Comparison of ENCODE assay signal across 12 mouse cellular contexts in genomic region chr1:138507446-138508043, GRCm38 (mm10).
DNase-seq lines count a peak whose midpoint lies in the region; ATAC-seq and TF ChIP-seq lines count a peak whose summit lies in the region.
"Had no signal": no experiment of that assay in that cellular context is flagged by ENCODE, and none has a peak within 500 bp of the region (broad histone marks: within the 10 kb centered on the region; RNA-seq: fewer than 3 reads in every experiment).

No protein-coding gene starts in this region.

- 80% methylated on average over 13 of the region's 13 CpGs for WGBS in hindbrain, embryonic 10.5 days
- WGBS in hindbrain, embryonic 16.5 days, result 70% methylated on average over 13 of the region's 13 CpGs
- WGBS in forebrain, postnatal 0 days, result 32% methylated on average over 13 of the region's 13 CpGs
- WGBS in midbrain, embryonic 13.5 days, result 77% methylated on average over 13 of the region's 13 CpGs
- WGBS in intestine, postnatal 0 days, result 53% methylated on average over 13 of the region's 13 CpGs

- H3K4me1 ChIP-seq in hindbrain, embryonic 10.5 days (replicated peaks), result peaks cover 27% of the 10 kb centered on the region
- peaks cover 7% of the 10 kb centered on the region for H3K4me1 ChIP-seq in hindbrain, embryonic 16.5 days (ENCODE audit: control insufficient read depth, insufficient read depth, low read depth, low read length)
- peaks cover 3% of the 10 kb centered on the region; the same call in 1 of the 2 replicates for H3K4me1 ChIP-seq in forebrain, postnatal 0 days (ENCODE audit: insufficient read depth)
- peaks cover 42% of the 10 kb centered on the region for H3K4me1 ChIP-seq in midbrain, embryonic 13.5 days (replicated peaks)
- H3K4me1 ChIP-seq in intestine, postnatal 0 days (replicated peaks; ENCODE audit: control insufficient read depth, insufficient read depth, low read length), result no peaks in the 10 kb centered on the region; the same call in 1 of the 2 replicates

- H3K9ac ChIP-seq in hindbrain, embryonic 16.5 days (ENCODE audit: low read depth, low read length), result no peak overlapping the region
- H3K9ac ChIP-seq in forebrain, postnatal 0 days, result no peak overlapping the region
- H3K9ac ChIP-seq in midbrain, embryonic 13.5 days (replicated peaks), result no peak overlapping the region
- H3K9ac ChIP-seq in intestine, postnatal 0 days (ENCODE audit: low read depth, low read length), result no peak overlapping the region

- no peak for DNase-seq in hindbrain, embryonic 10.5 days (ENCODE audit: low spot score)
- peak; percentile 6 for DNase-seq in Muller cell, postnatal 12 days (ENCODE audit: inconsistent ontology term)
- DNase-seq in forebrain, postnatal 0 days, result no peak
- no peak for DNase-seq in heart, postnatal 25 days (ENCODE audit: low spot score)
- DNase-seq: gastrocnemius, postnatal 10 days; heart, postnatal 4 days had no signal

- H3K27ac ChIP-seq in hindbrain, embryonic 10.5 days, result peak overlapping the region; percentile 40; the same call in 1 of the 2 replicates
- no peak overlapping the region for H3K27ac ChIP-seq in hindbrain, embryonic 16.5 days (ENCODE audit: low read depth, low read length)
- H3K27ac ChIP-seq in forebrain, postnatal 0 days (ENCODE audit: low read depth, low read length), result no peak overlapping the region
- H3K27ac ChIP-seq in midbrain, embryonic 13.5 days, result 0 out of 2 replicates have a peak overlapping the region, but pooled peaks have one; percentile 25
- no peak overlapping the region for H3K27ac ChIP-seq in intestine, postnatal 0 days (ENCODE audit: low read depth, low read length)
- H3K27ac ChIP-seq: stomach, postnatal 0 days had no signal

- intact Hi-C loops in heart, postnatal 25 days (cut with DNase I), result no loop called here

- ATAC-seq in hindbrain, embryonic 16.5 days, result no peak
- 0 out of 2 replicates have a peak, but pooled peaks have one; percentile 29 for ATAC-seq in forebrain, postnatal 0 days
- ATAC-seq in midbrain, embryonic 13.5 days, result no peak
- ATAC-seq in megakaryocyte progenitor cell, adult 5-6 weeks (replicated peaks; ENCODE audit: poor library complexity), result no peak
- no peak for ATAC-seq in intestine, postnatal 0 days

- H3K36me3 ChIP-seq in hindbrain, embryonic 10.5 days, result no peaks in the 10 kb centered on the region
- no peaks in the 10 kb centered on the region for H3K36me3 ChIP-seq in hindbrain, embryonic 16.5 days (ENCODE audit: control insufficient read depth, insufficient read depth, low read length)
- H3K36me3 ChIP-seq in forebrain, postnatal 0 days (ENCODE audit: insufficient read depth), result no peaks in the 10 kb centered on the region
- H3K36me3 ChIP-seq in midbrain, embryonic 13.5 days, result no peaks in the 10 kb centered on the region
- no peaks in the 10 kb centered on the region for H3K36me3 ChIP-seq in intestine, postnatal 0 days (ENCODE audit: control insufficient read depth, insufficient read depth)

- TF ChIP-seq CTCF in forebrain, postnatal 0 days (IDR thresholded peaks at IDR 0.05; ENCODE audit: low read depth), result no peak
- TF ChIP-seq CTCF in intestine, postnatal 0 days (IDR thresholded peaks at IDR 0.05; ENCODE audit: low read depth), result no peak

- no peaks in the 10 kb centered on the region for H3K9me3 ChIP-seq in hindbrain, embryonic 10.5 days
- no peaks in the 10 kb centered on the region for H3K9me3 ChIP-seq in hindbrain, embryonic 16.5 days (ENCODE audit: control insufficient read depth, low read length)
- no peaks in the 10 kb centered on the region for H3K9me3 ChIP-seq in forebrain, postnatal 0 days (ENCODE audit: low read length)
- H3K9me3 ChIP-seq in midbrain, embryonic 13.5 days, result no peaks in the 10 kb centered on the region
- H3K9me3 ChIP-seq in intestine, postnatal 0 days (ENCODE audit: control insufficient read depth), result no peaks in the 10 kb centered on the region

- H3K4me3 ChIP-seq in hindbrain, embryonic 10.5 days, result no peak overlapping the region
- H3K4me3 ChIP-seq in hindbrain, embryonic 16.5 days (ENCODE audit: low read length), result no peak overlapping the region
- no peak overlapping the region for H3K4me3 ChIP-seq in forebrain, postnatal 0 days (ENCODE audit: low read depth, low read length)
- no peak overlapping the region for H3K4me3 ChIP-seq in midbrain, embryonic 13.5 days (replicated peaks)
- H3K4me3 ChIP-seq in intestine, postnatal 0 days (ENCODE audit: low read depth, low read length), result no peak overlapping the region

- H3K4me2 ChIP-seq in hindbrain, embryonic 16.5 days (ENCODE audit: low read length), result no peak overlapping the region
- peak overlapping the region; percentile 19 for H3K4me2 ChIP-seq in forebrain, postnatal 0 days (ENCODE audit: low read depth)
- H3K4me2 ChIP-seq in midbrain, embryonic 13.5 days (replicated peaks), result no peak overlapping the region
- H3K4me2 ChIP-seq in intestine, postnatal 0 days (replicated peaks; ENCODE audit: low read depth), result no peak overlapping the region

- H3K27me3 ChIP-seq in hindbrain, embryonic 10.5 days (ENCODE audit: insufficient read depth, poor library complexity, severe bottlenecking), result no peaks in the 10 kb centered on the region
- no peaks in the 10 kb centered on the region for H3K27me3 ChIP-seq in hindbrain, embryonic 16.5 days (replicated peaks; ENCODE audit: control insufficient read depth, insufficient read depth, low read length)
- no peaks in the 10 kb centered on the region for H3K27me3 ChIP-seq in forebrain, postnatal 0 days (ENCODE audit: insufficient read depth, low read length)
- H3K27me3 ChIP-seq in midbrain, embryonic 13.5 days, result no peaks in the 10 kb centered on the region
- no peaks in the 10 kb centered on the region for H3K27me3 ChIP-seq in intestine, postnatal 0 days (replicated peaks; ENCODE audit: control insufficient read depth, insufficient read depth, low read length)
- H3K27me3 ChIP-seq: CH12.LX had no signal

Comparison
In these comparisons a context has a peak if more than half of its experiments do, and no peak if none do; other contexts are left out.
1. H3K27ac ChIP-seq: peak in hindbrain, embryonic 10.5 days (single experiment) and midbrain, embryonic 13.5 days (single experiment); none in hindbrain, embryonic 16.5 days (single experiment), forebrain, postnatal 0 days (single experiment) and intestine, postnatal 0 days (single experiment).